Mouse (Mus musculus): ENCODE measurements around the gene Poll. TPM values are rescaled to one million over a fixed set of nuclear protein-coding genes. Genes with fewer than 3 reads are reported as not detected.
A peak's percentile ranks its signal among the peaks of the same experiment; 100 is the strongest.

Poll gene
- 1 to 10 TPM; 6.9 to 8.8 TPM for total RNA-seq (2021)
- long read RNA-seq, partial matches to known transcripts, result 3 of 3 reads
- long read RNA-seq, other reads (novel, unspliced or antisense), result 0 of 3 reads

DNA sequence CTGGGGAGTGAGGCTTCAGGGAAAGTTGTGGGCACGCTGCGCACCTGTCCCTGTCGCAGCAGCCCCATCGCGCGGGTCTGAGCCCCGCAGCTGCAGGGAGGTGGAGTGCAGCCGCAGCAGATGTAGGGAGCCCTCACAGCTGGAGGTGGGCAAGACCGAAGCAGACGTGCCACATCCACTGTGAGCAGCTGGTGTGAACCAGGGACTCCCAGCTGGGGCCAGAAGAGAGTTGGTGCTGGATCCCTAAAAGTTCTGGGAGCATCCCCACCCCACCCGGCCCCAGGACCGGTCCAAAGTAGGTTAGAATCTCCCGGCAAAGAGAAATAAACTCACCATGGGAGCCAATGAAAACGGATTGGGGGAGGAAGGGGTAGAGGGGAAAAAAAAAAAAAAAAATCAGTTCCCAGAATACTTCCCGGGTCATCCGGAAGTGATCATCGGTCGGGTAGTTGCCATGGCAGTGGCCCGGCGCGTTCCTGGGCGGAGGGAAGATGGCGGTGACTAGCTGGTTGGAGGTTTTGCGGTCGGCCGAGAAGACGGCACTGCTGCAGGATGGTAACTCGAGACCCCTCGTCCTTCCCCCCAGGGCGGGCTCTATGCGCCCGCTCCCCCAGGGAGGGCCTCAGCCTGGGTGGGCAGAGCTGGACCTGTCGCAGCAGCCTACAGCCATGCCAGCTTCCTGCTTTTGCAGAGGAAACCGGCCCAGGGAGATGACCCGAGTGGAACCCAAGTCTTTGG lies at the start of gene Poll, which contains the start of gene Gm17018:
Gene Poll, minus strand, starts transcription at position 379 of the 738 bp plus-strand sequence.
Gene Gm17018, plus strand, starts transcription at position 463 of the 738 bp plus-strand sequence.
- peak; percentile 84 to 86 for DNase-seq (ENCODE audit: low spot score in 2 of 2)

DNA sequence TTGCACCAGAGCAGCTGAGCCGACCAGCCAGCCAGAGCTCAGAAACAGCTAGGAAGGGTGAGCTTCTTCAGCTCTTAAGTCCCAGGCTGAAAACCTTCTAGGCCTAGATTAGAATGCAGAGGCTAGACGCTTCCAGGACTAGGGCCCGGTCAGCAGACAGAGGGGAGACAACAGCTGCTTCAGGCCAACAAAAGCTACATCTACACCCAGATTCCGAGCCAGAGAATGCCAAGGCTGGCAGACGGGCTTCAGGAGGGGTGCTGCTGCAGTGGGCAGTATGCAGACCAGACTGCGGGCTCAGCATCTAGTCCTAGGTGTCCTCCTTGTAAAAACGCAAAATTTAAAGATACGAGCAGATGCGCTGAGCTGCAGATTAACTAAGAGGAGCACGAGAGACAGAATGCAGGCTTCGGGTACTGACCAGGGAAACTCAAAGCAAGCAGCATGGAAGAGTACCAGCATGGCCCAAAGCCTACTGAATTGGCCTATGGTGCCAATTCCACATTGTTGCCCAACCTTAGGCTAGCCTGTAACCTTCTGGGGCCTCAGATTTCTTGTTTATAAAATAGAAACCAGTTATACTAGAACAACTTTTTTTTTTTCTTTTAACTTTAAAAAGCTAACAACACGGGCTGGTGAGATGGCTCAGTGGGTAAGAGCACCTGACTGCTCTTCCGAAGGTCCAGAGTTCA lies 48.5 kb upstream of the Poll start:
- no peak for DNase-seq (ENCODE audit: low spot score in 2 of 2)

DNA sequence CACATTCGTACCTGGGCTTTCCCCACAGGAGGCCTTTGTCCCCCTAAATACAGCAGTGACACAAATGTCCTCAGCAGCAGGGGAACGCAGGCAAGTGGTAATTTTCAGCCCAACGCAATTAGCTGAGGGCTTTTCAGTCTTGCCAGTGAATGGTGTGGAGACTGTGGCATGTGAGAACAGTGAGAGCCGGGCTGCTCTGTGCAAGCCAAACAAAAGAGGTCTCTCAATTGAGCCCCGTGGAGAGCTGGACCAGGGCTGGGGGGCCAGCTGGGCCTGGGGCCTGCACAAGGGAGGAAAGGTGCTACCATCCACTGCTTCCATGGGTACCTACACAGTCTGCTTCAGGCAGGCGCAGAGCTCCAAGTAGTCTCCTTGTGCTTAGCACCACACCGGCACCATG lies 47.1 kb upstream of the Poll start:
- DNase-seq (ENCODE audit: low spot score in 2 of 2), result peak in 1 of 2 experiments; percentile 25

DNA sequence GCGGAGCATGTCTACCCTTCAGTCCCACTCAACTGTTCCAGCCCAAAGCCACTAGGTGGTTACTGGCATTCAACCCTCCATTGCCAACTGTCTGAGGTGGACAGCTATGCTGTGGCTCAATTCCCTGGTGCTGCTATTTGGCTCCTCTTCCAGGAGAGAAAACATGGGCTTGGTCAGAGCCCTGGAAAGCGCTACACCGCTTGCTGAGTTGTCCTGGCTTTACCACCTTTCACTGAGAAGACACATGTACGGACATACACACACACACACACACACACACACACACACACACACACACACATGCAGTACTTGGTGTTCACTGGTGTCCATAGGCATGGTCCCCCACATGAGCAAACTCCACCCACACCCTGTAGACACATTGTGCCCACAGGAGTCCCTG lies 46.4 kb upstream of the Poll start:
- no peak for DNase-seq (ENCODE audit: low spot score in 2 of 2)

DNA sequence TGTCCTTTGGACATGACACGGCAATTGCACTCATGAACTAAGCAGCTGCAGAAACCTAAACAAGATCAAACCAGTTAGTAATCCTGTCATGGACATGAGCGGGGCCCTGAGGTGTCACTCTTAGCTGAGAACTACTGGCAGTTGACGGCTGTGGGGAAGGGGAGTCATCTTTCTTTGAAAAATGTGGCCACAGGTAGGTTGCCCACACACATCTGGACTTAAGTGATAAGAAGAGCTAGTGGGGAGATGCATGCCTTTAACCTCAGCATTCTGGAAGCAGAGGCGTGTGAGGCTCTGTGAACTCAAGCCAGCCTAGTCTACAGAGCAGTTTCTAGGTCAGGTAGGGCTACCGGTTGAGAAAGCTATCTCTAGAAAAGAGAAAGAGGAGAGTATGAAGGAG lies 42.3 kb upstream of the Poll start:
- no peak for DNase-seq (ENCODE audit: low spot score in 2 of 2)

DNA sequence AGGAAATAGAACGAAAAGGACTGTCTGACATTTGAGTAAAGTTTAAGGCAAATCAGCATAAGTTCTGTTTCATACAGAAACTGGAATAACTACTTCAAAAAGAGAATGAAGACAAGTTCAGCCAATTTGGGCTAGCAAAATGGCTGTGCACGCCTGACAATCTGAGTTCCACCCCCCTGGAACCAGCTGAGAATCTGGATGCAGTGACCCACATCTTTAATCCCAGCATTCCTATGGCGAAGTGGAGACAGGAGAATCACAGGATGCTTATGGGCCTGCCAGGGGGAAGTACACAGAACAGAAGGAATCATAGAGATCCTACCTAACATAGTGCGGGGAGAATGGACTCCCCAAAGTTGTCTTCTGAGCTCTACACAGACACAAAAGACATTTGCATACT lies 36.8 kb upstream of the Poll start:
- no peak for DNase-seq (ENCODE audit: low spot score in 2 of 2)

DNA sequence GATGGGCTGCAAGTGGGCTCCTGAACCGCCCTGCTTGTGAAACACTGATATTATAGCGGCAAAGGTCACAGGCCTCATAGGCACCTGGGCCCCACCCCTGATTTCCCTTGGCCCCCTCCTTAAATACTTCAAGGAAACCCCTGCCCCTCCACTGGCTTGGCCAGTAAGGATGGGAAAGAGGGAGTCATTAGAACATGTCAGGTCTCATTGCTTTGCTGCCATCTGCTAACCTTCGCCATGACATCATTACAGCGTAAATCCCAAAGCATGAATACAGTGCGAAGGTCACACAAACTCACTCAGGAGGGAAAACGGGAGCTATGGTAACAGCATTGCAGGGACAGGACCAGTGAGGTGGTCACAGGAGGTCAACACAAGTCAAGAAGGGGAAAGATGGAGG lies 36.1 kb upstream of the Poll start:
- no peak for DNase-seq (ENCODE audit: low spot score in 2 of 2)

- DNase-seq (ENCODE audit: low spot score in 2 of 2), result no peak
Measured at GRCm38 (mm10) chr19:45596019-45596418, 35.7 kb upstream of the Poll start.

GRCm38 (mm10) chr19:45595481-45595880 lies 35.1 kb upstream of the Poll start:
- DNase-seq (ENCODE audit: low spot score in 2 of 2), result no peak

- DNase-seq (ENCODE audit: low spot score in 2 of 2), result no peak
Measured at GRCm38 (mm10) chr19:45594079-45594478, 33.7 kb upstream of the Poll start.

DNA sequence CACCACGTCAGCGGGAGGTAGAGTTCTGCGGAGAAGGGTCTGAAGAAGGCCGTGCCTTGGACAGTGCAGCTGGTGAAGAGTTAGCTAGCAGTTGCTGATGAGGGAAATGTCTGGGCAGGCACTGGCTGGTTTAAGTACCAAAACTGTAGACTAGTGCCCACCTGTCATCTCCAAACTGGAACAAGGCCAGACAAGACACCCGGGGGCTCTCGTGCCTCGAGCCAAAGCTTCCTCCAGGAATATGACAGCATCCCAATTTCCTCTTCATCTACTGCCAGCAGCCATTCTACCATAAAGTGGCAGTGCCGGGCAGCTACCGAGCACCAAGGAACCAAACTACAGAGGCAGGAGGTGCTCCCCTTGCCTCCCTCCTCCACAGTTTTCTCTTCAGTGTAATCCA lies 32.6 kb upstream of the Poll start:
- DNase-seq (ENCODE audit: low spot score in 2 of 2), result no peak

DNA sequence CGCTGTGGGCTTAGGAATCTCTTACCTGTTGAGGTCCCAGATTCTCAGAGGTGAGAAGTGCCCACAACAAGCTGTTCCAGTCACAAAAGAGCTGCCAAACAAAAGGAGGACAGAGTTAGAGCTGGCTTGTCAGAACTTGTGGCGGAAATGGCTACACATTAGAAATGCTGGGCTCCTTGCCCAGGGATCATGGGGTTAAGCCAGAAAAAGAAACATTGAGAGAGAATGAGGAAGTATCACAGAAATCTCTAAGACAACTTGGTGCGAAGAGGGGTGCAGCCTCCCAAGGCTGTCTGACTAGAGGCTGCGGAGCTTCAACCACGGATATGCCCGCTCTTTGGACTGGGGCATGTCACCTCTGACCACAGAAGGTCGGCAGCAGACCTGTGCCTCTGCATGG lies 31.4 kb upstream of the Poll start:
- no peak for DNase-seq (ENCODE audit: low spot score in 2 of 2)

- DNase-seq (ENCODE audit: low spot score in 2 of 2), result no peak
Measured at GRCm38 (mm10) chr19:45589761-45590160, 29.4 kb upstream of the Poll start.

DNA sequence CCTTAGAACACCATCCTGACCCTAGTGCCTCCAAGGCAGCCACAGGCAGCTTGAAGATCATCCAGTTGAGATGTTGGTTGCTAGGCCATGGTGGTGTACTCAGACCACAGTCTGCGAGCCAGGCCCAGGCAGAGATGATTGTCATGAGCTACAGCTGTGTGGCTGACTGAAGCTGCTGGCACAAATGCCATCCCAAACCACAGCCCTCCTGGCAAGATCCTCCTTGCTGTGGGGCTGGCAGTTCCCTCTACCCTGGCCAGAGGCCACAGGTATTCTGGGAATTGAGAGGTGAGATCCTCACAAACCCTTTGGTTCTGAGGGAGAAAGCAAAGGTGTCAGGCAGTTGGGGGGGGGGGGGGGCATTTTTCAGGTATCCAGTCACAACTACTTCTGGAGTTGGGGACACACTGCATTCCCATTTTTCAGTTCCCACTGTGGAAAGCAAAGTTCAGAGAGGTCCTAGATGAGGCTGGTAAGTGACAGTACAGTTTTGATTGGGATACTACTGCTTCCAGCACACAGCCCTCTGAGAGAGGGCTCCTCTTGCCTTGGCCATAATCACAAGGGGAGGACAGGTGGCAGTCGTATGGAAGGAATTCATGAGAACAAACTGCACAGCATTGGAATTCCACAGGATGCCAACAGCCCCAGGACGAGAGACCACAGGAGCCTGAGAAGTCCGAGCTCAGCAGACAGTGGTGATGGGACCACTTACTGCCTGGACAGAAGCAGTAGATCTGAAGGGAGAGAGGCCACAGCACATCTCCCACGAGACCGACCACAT lies 27.4 kb upstream of the Poll start:
- DNase-seq (ENCODE audit: low spot score in 2 of 2), result no peak

DNA sequence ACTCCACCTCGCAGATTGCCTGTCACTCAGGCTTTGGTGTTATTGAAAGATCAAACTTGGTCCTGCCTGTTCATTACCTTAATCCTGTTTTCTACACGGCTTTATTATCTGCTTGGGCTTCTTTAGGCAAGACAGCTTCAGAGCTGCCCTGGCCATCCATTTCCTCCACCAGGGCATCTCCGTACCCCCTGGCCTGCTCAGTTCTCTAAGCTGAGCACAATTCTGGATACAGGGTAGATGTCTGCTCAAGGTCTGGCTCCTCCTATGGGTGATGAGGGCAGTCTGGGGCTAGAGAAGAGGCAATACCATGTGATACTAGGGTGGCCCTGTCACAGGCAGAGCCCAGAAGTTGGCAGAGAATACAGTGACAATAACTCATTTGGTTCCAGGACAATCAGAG lies 26.5 kb upstream of the Poll start:
- no peak for DNase-seq (ENCODE audit: low spot score in 2 of 2)

DNA sequence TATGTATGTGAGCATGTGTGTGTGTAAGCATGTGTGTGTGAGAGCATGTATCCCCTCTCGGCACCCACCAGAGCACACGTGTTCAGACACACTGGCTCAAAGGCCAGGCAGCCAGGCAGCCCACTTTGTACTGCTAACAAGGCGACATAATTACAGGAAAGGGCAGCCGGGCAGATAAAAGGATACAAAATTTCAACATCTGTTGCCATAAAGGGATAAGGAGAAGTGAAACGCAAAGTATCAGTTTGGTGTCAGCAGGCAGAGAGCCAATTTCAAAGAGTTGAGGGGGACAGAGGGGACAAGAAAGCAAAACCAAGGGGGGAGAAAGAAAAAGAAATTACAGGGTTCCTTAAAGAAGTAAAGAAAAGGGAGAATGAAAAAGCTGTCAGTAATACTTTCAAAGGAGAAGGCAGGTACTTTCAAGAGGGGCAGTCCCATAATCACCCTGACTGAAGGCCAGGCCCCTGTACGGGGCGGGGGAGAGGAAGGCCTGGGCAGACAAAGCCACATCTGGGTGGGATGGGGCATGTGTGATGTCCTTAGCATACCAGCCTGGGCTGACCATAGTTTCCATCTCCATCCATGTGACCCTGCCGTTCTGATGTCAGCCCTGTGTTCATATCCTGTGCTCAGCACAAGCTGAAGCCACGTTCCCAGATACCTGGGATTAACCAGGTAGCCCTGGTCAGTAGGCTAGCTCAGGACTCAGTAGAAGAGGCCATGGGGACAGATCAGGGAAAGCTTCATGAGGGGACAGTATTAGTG lies 24.7 kb upstream of the Poll start:
- no peak for DNase-seq (ENCODE audit: low spot score in 2 of 2)

DNA sequence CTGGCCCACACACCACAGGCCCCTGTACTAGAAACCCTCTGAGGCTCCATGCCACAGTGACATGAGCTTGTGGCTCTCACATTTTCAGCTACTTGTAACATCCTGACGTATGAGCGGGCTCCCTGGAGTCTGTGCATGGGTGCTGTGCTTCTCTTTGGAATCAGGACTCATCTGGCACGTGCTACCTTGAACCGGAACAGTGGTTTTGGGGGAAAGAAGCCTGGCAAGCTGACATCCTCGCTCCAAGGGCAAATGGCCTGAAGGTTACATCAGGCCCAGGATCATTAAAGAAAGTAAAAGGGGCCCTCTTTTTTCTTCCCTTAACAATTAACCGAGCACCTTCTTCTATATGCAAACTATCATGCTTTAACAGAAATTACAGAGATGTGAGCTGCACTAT lies 22.8 kb upstream of the Poll start:
- no peak for DNase-seq (ENCODE audit: low spot score in 2 of 2)

DNA sequence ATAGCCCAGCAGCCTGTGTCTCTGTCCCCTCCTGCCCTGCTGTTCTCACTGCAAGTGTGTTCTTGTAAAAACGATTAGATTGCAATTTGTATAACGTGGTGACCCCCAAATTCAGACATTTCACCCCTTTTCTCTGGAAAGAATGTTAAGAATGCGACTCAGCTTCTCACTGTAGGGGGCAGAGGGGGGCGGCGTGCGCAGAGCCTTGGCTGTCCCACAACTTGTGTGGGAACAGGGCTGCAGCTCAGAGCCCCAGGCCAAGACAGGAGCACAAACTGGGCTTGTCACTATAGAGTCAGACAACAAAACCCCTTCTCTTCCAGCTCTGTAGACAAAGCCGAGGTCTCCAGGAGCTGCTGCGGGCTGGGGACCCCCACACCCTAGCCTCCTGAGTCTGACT lies 21.8 kb upstream of the Poll start:
- no peak for DNase-seq (ENCODE audit: low spot score in 2 of 2)

DNA sequence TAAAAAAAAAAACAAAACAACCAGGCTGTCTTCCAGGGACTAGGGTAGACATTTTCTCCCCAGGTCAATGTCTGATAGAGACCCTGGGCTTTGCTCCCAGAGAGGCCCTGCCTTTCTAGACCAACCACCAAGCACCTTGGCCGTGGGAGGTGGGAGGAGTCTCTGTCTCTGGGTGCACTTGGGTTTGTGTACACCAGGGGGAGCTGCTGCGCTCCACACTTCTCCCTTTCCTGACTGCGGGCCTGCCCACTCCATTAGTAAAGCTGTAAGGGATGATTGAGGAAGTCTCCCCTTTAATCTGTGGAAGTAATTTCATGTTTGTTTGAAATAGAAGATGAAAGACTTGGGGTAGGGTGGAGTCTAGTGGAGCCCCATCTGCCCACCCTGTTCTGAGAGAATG lies 20.9 kb upstream of the Poll start:
- peak; percentile 73 to 75 for DNase-seq (ENCODE audit: low spot score in 2 of 2)

DNA sequence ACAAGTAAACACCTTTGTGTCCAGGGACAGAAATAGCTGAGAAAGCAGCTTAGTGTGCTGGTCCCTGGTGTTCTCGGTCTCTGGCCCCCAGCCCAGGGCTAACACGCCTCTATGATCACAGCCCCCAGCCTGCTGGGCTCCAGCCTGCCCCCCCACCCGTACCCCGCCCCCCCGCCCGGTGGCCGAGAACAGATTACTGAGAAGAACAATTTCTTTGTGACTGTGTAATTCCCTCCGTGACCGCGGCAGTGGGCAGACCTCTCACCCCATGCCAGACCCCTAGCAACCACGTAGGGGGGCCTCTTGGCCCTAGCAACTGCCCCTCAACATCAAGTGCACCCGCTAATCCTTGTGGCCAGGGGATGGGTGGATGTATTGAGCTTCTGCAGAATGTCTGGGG lies 19.9 kb upstream of the Poll start:
- no peak for DNase-seq (ENCODE audit: low spot score in 2 of 2)

- DNase-seq (ENCODE audit: low spot score in 2 of 2), result no peak
Measured at GRCm38 (mm10) chr19:45579416-45579815, 19.1 kb upstream of the Poll start.

All from layer of hippocampus, postnatal 10 days (tissue).